Mouse (Mus musculus) heart, embryonic 10.5 days (tissue): ENCODE data around the gene Cebpg. TPM values are rescaled to one million over a fixed set of nuclear protein-coding genes. Genes with fewer than 3 reads are reported as not detected.

Experiments
- DNase-seq: peaks from one replicate; pipeline ENCODE4 v3.0.0-alpha.2; 2017; ENCODE audit warnings: low spot score
- H3K27ac ChIP-seq: fragments of 300-500 bp; sonication (generic); 2 replicates; pipeline ENCODE4 v1.5.1; 2016; ENCODE audit warnings: mild to moderate bottlenecking
- H3K27me3 ChIP-seq: fragments of 300-500 bp; sonication (generic); 2 replicates; pipeline ENCODE4 v1.6.1; 2016; ENCODE audit warnings: mild to moderate bottlenecking; ENCODE audit not compliant: poor library complexity, insufficient read depth, severe bottlenecking
- H3K36me3 ChIP-seq: fragments of 300-500 bp; sonication (generic); 2 replicates; pipeline ENCODE4 v1.6.1; 2016; ENCODE audit warnings: mild to moderate bottlenecking, moderate library complexity
- H3K4me1 ChIP-seq: fragments of 300-500 bp; sonication (generic); 2 replicates; pipeline ENCODE4 v1.6.1; 2016; ENCODE audit warnings: mild to moderate bottlenecking
- H3K4me3 ChIP-seq: fragments of 300-500 bp; sonication (generic); 2 replicates; pipeline ENCODE4 v1.5.1; 2016; ENCODE audit warnings: mild to moderate bottlenecking, moderate library complexity
- H3K9me3 ChIP-seq: fragments of 300-500 bp; sonication (generic); 2 replicates; pipeline ENCODE4 v1.6.1; 2016; ENCODE audit warnings: mild to moderate bottlenecking, moderate library complexity
- WGBS: fragments of 180-500 bp; shearing (Covaris S2); methylation state at CpG from one replicate; pipeline ENCODE4 v1.1.7; 2016; 5-methylcytosine and 5-hydroxymethylcytosine counted together
- polyA plus RNA-seq: library from polyadenylated mRNA; unstranded; fragments of >200 nt; fragmentation: Nextera tagmentation; extraction: Ambion mirVana; gene quantifications from 2 replicates; pipeline ENCODE4 v1.2.1, GENCODE M21; 2016

The Cebpg gene
- 17.5 and 29.3 TPM in 2 replicates for polyA plus RNA-seq

DNA sequence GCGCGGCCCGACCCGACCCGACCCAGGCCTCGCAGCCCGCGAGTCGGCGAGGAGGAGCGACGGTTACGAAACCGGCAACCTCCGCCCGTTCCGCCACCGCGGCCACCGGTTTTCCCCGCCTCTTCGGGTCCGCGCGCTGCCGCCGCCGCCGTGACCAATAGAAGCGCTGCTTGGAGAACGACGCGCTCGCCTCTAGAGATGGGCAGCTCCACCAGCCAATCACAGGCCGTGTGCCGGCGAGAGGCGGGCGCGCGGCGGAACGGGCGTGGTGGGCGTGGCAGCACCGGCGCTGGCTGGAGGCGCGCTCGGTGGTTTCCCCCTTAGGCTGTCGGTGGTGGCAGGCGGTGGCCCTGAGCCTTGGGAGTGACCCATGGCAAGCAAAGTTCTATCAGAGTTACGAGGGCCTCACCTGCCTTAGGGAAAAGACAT, at the start of gene Cebpg:
TSS of gene Cebpg (minus strand) at position 138 of the 429 bp plus-strand sequence.
- no peaks in the 10 kb centered on the region for H3K27me3 ChIP-seq
- peaks cover 11% of the 10 kb centered on the region for H3K4me1 ChIP-seq
- peak within 1 kb of the TSS; percentile 97 for H3K4me3 ChIP-seq
- H3K27ac ChIP-seq = peak within 1 kb of the TSS; percentile 97
- no peaks in the 10 kb centered on the region for H3K36me3 ChIP-seq
- WGBS = under 1% methylated on average over 50 of the region's 53 CpGs
- peaks cover 4% of the 10 kb centered on the region; the same call in 1 of the 2 replicates for H3K9me3 ChIP-seq
- peak; percentile 97 for DNase-seq

- 84% methylated on average over 4 of the region's 4 CpGs for WGBS
- Histone ChIP-seq H3K9me3 (no peaks in the 10 kb centered on the region), H3K27ac (no peak overlapping the region), H3K4me1 (peaks cover 6% of the 10 kb centered on the region; the same call in 1 of the 2 replicates), H3K27me3 (no peaks in the 10 kb centered on the region), H3K4me3 (no peak overlapping the region), H3K36me3 (no peaks in the 10 kb centered on the region)
- DNase-seq = no peak
These were observed 43.2 kb upstream of the Cebpg start for GRCm38 (mm10) chr7:35099528-35099927.

GRCm38 (mm10) chr7:35098777-35099176, 42.4 kb upstream of the Cebpg start:
- DNase-seq = no peak
- 66% methylated on average over 4 of the region's 4 CpGs for WGBS
- peaks cover 6% of the 10 kb centered on the region; the same call in 1 of the 2 replicates for H3K4me1 ChIP-seq
- H3K27me3 ChIP-seq = no peaks in the 10 kb centered on the region
- H3K36me3 ChIP-seq = no peaks in the 10 kb centered on the region
- H3K9me3 ChIP-seq = no peaks in the 10 kb centered on the region
- H3K4me3 ChIP-seq = no peak overlapping the region
- H3K27ac ChIP-seq = no peak overlapping the region

- no peak overlapping the region for H3K4me3 ChIP-seq
- DNase-seq = no peak
- WGBS = 73% methylated on average over 9 of the region's 9 CpGs
- no peak overlapping the region for H3K27ac ChIP-seq
- H3K36me3 ChIP-seq = no peaks in the 10 kb centered on the region
- H3K4me1 ChIP-seq = peaks cover 18% of the 10 kb centered on the region; the same call in 1 of the 2 replicates
- H3K9me3 ChIP-seq = no peaks in the 10 kb centered on the region
- 0 out of 2 replicates have a peak, but pooled peaks cover 3% of the 10 kb centered on the region for H3K27me3 ChIP-seq
These were observed 38.8 kb upstream of the Cebpg start for GRCm38 (mm10) chr7:35094975-35095678.

GRCm38 (mm10) chr7:35090550-35090949, 34.2 kb upstream of the Cebpg start:
- H3K27ac ChIP-seq = no peak overlapping the region
- no peaks in the 10 kb centered on the region for H3K36me3 ChIP-seq
- H3K4me3 ChIP-seq = no peak overlapping the region
- H3K4me1 ChIP-seq = peaks cover 17% of the 10 kb centered on the region; the same call in 1 of the 2 replicates
- 65% methylated on average over 5 of the region's 5 CpGs for WGBS
- no peak for DNase-seq
- no peaks in the 10 kb centered on the region for H3K9me3 ChIP-seq
- H3K27me3 ChIP-seq = peaks cover 21% of the 10 kb centered on the region

GRCm38 (mm10) chr7:35086271-35086861, 30.0 kb upstream of the Cebpg start:
- H3K27ac ChIP-seq = no peak overlapping the region
- H3K4me1 ChIP-seq = peaks cover 16% of the 10 kb centered on the region
- WGBS = 2% methylated on average over 21 of the region's 21 CpGs
- DNase-seq = no peak
- peaks cover 23% of the 10 kb centered on the region for H3K27me3 ChIP-seq
- H3K36me3 ChIP-seq = no peaks in the 10 kb centered on the region
- no peaks in the 10 kb centered on the region for H3K9me3 ChIP-seq
- peak overlapping the region; percentile 53 for H3K4me3 ChIP-seq

DNA sequence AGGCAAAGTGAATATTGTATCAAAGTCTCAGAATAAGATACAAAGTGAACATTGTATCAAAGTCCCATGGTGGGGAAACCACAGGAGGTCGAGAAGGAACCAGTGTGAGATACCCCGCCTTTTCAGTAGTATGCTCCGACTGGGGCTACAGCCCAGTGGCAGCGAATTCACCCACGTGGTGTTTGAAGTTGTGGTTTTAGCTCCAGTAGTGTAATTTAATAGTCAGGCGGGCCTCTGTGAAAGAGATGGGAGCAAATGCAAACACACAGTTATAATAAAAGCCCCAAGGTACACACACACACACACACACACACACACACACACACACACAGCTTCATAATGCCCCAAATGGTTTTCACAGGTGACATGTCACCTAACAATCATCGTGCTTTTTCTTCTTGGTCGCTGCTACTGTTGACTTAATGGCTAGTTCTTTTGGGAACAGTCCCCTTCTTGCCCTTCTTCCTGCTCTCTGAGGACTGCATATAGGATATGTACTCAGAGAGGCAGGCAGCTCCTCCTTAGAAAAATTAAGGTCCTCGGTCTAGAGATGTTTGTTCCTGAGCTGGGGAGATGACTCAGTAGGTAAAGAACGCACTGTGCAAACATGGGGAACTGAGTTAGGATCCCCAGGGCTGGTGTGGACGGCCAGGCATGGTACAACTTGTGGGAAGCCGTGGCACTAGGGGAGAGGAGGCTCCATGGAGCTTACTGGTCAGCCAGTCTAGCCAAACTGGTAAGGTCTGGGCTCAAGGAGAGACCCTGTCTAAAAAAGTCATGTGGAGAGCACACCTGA, 28.4 kb upstream of the Cebpg start:
- Histone ChIP-seq H3K4me3 (no peak overlapping the region), H3K4me1 (peaks cover 20% of the 10 kb centered on the region), H3K36me3 (no peaks in the 10 kb centered on the region), H3K27ac (no peak overlapping the region), H3K9me3 (no peaks in the 10 kb centered on the region), H3K27me3 (peaks cover 23% of the 10 kb centered on the region)
- DNase-seq = no peak
- WGBS = 75% methylated on average over 12 of the region's 12 CpGs

GRCm38 (mm10) chr7:35081406-35082104, 25.2 kb upstream of the Cebpg start:
- Histone ChIP-seq H3K27ac (0 out of 2 replicates have a peak overlapping the region, but pooled peaks have one; percentile 31), H3K9me3 (no peaks in the 10 kb centered on the region), H3K27me3 (peaks cover 12% of the 10 kb centered on the region), H3K36me3 (no peaks in the 10 kb centered on the region), H3K4me3 (no peak overlapping the region), H3K4me1 (peaks cover 21% of the 10 kb centered on the region)
- DNase-seq = no peak
- WGBS = 64% methylated on average over 9 of the region's 9 CpGs

- H3K4me1 ChIP-seq = peaks cover 16% of the 10 kb centered on the region
- peaks cover 8% of the 10 kb centered on the region for H3K27me3 ChIP-seq
- H3K36me3 ChIP-seq = no peaks in the 10 kb centered on the region
- H3K4me3 ChIP-seq = 0 out of 2 replicates have a peak overlapping the region, but pooled peaks have one; percentile 1
- DNase-seq = no peak
- 33% methylated on average over 10 of the region's 10 CpGs for WGBS
- H3K9me3 ChIP-seq = no peaks in the 10 kb centered on the region
- peak overlapping the region; percentile 31; the same call in 1 of the 2 replicates for H3K27ac ChIP-seq
These were observed 24.5 kb upstream of the Cebpg start for GRCm38 (mm10) chr7:35080843-35081338.

- no peak overlapping the region; the same call in 1 of the 2 replicates for H3K27ac ChIP-seq
These were observed 20.3 kb upstream of the Cebpg start for GRCm38 (mm10) chr7:35076645-35077044.

GRCm38 (mm10) chr7:35066640-35067212, 10.4 kb upstream of the Cebpg start:
- WGBS = 81% methylated on average over 8 of the region's 8 CpGs
- no peaks in the 10 kb centered on the region for H3K36me3 ChIP-seq
- DNase-seq = no peak
- H3K9me3 ChIP-seq = no peaks in the 10 kb centered on the region
- H3K27me3 ChIP-seq = no peaks in the 10 kb centered on the region; the same call in 1 of the 2 replicates
- H3K4me1 ChIP-seq = no peaks in the 10 kb centered on the region
- H3K4me3 ChIP-seq = no peak overlapping the region
- H3K27ac ChIP-seq = no peak overlapping the region

More at GRCm38 (mm10) chr7:35076645-35077044, 20.3 kb upstream of the Cebpg start:
- 33% methylated on average over 5 of the region's 5 CpGs for WGBS
- Histone ChIP-seq H3K36me3 (no peaks in the 10 kb centered on the region), H3K4me3 (no peak overlapping the region), H3K27me3 (no peaks in the 10 kb centered on the region), H3K4me1 (peaks cover 9% of the 10 kb centered on the region; the same call in 1 of the 2 replicates), H3K9me3 (no peaks in the 10 kb centered on the region)
- no peak for DNase-seq

- H3K27ac ChIP-seq = no peak overlapping the region
- H3K27me3 ChIP-seq = no peaks in the 10 kb centered on the region; the same call in 1 of the 2 replicates
- H3K9me3 ChIP-seq = no peaks in the 10 kb centered on the region
- DNase-seq = no peak
- H3K36me3 ChIP-seq = no peaks in the 10 kb centered on the region
- no peaks in the 10 kb centered on the region for H3K4me1 ChIP-seq
- WGBS = 68% methylated on average over 3 of the region's 3 CpGs
- H3K4me3 ChIP-seq = no peak overlapping the region
These were observed 9.6 kb upstream of the Cebpg start for GRCm38 (mm10) chr7:35065958-35066357.
